Mouse (Mus musculus): ENCODE measurements around the gene Gm49361.

Gene Gm49361

DNA sequence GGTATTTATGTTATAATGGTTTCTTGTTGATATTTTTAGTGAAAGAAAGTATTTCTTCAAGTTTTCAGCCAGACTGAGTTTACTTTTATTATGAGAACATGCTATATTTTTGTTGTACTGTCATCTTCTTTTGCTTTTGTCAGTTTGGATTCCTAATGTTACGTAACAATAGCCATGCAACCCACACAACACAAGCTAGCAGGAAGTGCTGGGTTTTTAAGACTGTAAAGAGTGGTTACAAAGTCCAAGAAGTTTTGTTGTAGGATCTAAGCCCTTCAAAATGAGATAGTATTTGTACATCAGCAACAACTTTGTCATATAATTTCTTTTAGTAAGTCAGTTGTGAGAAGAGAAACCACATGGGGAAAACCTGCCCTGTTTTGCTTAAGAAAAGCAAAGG lies 128.2 kb downstream of the Gm49361 start:
- no peak for DNase-seq

DNA sequence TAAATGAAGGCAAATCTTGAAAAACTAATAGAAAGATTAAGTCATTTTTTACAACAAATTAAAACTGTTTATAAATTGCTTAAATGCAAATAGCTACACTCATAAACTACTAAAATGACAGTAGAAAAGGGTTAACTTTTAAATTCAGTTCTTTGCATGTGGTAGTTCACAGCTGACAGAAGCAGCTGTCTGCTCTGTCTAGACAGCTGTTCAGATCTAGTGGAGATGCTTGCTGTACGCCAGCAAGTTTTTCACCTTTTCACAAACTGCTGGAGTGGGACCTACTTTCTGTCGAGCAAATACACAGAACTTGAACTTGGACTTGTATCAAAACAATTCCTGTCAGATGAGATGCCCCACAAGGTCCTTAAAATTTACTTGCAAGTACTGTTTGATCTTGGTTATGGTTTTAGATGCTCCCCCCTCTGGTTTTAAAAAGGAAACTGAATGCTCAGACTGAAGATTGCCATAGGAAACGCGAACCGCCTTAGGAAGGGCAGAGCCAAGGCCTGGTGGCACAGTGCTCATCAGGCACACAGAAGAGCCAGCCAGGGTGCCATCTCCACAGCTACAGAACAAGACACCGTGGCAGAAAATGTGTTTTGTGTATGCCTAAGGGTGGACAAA lies 129.5 kb downstream of the Gm49361 start:
- DNase-seq, result no peak

DNA sequence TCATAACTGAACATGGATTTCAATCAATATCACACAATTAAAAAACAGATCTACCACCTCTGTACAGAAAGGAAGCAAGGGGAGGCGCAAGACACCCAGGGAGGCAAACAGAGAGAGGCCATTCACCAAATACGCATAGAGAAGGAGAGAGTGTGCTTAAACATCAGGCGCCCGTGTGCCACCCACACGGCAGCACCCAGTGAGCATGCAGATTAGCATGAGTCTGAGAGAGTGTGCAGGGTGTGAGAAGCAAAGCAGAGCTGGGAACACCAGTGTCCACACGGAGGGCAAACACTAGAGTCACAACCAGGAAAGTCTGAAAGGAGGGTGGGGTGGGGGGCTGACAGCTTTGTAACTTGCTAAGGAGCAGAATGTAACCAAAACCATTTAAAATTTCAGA lies 130.1 kb downstream of the Gm49361 start:
- DNase-seq, result no peak

DNA sequence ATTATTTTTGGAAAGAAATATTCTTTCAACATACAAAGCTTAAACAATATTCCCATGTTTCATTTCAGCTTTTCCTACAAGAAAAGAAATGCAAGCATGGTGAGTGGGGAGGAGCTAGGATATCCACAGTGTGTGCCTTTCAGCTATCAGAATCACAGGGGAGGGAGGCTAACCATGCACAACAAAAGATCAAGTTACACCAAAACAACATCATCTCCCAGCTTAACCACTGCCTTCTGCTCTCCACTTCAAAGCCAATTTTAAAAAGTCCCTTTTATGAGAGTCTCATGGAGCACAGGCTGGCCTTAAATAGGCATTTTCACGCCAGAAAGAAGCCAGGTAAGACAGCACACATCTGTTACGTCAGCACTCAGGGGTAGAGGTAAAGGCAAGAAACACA lies 134.9 kb downstream of the Gm49361 start:
- DNase-seq, result no peak

DNA sequence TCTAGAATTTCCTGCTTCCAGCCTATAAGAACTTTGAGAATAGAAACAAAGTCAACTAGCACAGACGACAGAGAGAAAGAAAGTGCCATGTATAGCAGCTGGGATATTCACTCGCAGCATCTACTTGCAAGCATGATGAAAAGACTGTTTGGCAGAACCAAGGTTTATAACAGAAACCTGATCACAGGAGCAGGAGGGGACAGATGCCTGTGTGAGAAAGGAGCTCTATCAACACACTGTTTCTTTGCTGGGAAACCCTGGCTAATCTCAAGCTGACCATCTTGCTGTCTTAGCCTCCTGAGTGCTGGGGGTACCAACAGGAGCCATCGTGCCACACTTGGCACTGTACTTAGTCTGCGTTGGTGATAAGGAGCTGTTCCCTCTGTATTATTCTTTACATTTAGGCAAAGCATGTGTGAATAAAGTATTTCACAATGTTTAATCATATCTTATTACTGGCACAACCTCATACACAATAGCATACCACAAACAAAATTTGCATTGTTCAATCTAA lies 136.0 kb downstream of the Gm49361 start:
- no peak for DNase-seq

DNA sequence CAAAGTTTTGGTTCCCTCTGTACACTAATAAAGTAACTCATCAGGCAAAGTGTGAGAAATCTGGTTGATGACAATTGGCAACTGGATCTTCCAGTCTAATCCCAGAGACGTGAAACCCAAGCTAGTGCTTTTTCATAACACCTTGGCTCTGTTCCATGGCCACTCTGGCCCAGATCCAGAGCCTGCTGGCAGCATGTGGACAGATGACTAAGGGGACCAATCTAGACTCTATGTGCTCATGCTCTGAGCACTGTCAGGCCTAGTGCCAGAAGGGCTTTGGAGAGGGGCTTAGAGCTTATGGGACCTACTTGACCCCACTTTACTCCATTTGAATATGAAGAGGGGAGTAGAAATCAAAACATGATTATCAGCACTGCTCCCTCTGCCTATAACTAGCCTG lies 138.4 kb downstream of the Gm49361 start:
- peak; percentile 90 to 94 for DNase-seq

DNA sequence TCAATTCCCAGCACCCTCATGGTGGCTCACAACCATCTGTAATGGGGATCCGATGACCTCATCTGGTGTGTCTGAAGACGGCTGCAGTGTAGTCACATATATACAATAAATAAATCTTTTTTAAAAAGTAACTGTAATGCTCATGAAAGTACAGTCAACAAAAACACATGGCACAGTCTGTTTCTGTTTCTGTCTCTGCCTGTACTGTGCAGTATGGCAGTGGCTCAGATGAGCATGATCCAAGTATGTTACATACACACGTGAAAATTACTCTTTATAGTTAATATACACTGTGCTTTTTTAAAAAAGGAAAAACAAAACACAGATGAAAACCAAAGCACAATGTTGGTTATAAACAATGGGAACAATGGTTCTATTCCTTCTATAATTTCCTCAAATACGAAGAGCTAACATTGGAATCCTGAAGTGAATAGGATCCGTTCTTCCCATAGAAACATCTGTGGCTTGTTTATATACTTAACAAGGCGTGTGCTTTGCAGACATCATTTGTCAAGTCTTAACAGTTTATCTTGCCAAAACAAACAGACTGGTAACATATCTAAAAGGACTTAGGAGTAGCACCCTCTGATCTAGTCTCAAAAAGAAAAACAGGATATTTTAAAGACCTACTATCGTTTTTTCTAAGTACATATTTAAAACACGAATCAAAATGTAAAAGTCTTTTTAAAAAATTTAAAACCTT lies 139.1 kb downstream of the Gm49361 start:
- no peak for DNase-seq

DNA sequence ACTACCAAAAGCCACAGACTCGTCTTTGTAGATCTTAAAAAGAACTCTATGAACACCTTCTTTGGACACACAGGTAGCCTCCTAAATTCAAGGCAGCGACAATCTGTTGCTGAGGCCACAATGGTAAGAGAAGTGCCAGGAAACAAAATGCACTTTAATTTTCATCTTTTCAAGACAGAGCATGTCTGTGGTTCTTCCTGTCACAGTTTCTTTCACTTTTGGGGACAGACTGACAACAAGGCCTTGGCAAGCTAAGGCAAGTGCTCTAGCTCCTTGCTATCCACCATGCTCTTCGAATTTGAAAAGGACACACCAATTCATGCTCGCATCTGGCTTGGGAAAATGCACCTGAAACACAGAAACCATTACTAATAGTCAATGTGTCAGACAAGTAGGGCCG lies 152.6 kb downstream of the Gm49361 start:
- DNase-seq, result no peak
